Mouse (Mus musculus): ENCODE measurements around the gene Rnf5.

Rnf5 gene

DNA sequence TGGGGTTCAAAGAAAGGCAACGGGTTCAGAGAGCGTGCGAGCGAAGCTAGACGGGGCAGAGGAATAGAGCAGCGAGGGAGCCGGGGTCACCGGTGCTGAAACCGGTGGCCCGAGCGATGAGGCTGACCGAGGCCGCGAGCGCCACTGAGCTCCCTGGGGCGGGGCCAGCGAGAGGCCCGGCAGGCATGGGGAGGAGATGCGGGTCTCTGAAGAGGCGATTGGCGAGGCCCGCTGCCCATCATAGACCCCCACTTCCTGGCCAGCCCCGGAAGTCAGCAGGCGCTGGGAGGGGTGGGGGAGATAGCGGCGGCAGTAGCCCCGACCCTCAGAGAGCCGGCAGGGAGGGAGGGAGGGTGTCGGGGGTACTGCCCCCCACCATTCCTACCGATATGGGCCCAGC lies 2.1 kb upstream of the Rnf5 start:
- peak; percentile 94 for DNase-seq (ENCODE audit: low spot score)

DNA sequence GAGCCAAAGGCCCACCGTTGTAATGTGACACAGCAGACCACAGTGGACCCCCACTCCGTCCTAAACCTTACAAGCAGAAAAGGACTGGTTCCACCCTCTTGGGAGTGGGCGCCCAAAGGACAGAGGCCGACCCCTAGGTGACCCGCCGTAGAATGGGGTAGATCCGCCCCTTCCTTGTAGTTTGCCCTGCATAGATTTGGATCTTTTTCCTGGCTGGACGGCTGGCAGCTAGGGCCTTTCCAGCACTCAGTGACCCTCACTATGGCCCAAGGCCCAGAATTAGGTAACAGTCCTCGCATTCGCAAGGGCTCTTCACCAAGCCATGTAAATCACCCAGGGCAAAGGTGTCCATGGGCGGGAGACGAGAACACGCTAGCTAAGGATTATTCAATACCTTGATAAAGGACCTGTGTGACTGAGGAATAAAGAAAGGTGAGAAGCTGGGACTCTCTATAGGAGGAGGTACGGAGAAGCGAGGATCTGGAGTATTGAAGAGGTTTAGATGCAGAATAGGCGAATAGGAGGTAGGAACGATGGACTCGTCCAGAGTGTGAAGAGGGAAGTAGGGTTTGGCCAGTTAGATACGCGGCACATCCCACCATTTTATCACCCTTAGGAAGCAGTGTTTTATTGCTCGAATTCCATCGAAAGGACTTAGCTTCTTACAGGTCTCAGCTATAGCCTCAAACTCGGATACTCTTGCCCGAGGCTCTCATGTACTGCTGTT lies 1.2 kb upstream of the Rnf5 start:
- no peak for DNase-seq (ENCODE audit: low spot score)

DNA sequence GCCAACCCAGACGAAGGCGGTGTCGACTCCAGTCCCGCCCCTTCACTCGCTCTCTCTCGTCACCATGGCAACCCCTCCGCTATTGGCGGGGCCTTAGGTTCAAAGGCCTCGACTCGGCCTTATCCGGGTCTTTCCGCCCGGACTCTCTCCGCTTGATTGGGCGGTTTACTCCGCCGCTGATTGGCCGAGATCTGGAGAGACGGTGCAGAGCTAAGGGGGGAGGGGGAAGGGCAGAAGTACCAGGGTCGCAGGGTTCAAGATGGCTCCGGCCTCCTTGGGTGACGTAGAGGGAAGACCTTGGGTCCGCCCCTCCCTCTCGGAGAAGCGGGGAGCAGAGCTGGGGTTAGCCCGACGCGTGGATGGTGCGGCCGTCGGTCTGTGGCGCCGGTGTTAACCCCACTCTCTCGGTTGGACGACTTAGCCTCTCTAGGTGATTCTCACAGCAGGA lies 595 bp upstream of the Rnf5 start, which contains the start of gene Agpat1:
TSS of gene Agpat1 (plus strand) at position 202 of the 448 bp plus-strand sequence.
- peak; percentile 93 for DNase-seq (ENCODE audit: low spot score)

DNA sequence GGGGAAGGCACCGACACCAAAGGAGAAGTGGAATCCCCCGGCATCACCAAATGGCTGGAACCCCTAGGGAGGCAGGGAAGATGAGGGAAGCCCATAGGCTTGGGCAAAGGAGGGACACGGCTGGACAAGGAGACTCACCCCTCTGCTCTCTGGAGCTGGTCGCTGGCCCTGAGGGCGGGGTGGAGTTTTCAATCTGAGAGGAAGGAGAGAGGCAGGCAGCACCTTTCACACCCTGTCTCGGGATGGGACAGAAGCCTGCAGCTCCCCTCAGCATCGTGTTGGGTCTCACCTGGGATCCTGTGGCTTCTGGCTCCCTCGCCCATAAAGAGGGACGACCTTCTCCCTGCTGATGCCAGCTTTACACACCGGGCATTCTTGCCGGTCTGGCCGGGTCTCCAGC lies 1.7 kb downstream of the Rnf5 start:
- DNase-seq (ENCODE audit: low spot score): no peak

DNA sequence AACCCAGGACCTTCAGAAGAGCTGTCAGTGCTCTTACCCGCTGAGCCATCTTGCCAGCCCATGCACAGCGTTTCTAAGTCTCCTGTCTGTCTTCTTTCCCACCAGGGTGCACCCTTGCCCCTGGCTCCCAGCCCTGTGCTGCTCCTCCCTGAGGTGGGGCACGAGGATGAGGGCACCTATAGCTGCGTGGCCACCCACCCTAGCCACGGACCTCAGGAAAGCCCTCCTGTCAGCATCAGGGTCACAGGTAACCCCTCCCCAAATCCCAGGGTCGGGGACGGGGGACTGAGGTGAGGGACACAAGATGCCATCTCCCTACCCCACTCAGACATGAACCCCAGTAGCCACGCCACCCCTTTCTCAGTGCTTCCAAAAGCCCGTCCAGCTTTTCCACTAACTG lies 3.6 kb downstream of the Rnf5 start:
- no peak for DNase-seq (ENCODE audit: low spot score)

DNA sequence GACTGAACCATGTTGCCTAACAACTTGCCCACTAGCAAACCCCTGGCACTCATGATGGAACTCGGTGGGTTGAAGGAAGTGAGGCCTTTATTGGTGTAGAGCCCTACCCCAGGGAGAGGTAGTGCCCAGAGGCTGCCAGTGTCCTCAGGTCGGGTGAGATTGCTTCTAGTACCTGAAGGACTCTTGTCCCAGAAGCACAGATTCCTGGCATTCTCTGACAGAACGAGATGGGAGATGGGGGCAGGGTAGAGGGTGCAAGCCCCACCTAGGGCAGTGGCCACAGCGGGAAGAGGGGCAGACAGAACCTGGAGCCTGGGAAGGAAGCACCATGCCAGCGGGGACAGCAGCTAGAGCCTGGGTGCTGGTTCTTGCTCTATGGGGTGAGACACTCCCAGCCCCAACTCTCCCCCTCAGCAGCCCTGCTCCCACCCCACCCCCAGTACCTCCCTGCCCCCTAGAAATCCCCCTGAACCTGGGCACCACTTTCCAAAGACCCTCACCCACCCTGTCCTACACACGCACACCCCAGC lies 5.9 kb downstream of the Rnf5 start, which contains the start of gene Ager:
TSS of gene Ager (plus strand) at position 297 of the 530 bp plus-strand sequence.
- no peak for DNase-seq (ENCODE audit: low spot score)

DNA sequence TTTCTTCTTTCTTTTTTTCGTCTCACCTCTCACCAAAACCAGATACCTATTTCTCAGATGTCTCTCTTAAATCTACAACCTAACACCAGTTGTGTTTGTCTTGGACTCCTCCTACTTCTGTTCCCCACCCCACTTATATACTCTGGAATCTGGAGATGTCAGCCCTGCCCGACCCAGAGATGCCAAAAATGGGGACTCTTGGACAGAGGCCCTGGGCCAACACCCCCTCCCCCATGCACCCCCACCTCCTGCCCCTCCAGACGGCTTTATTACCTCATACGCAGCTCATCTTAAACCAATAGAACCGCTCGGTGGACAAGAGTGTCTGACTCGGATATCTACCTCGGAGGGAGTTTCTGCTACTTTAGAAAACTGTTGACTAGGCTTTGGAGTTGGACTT lies 7.4 kb downstream of the Rnf5 start:
- no peak for DNase-seq (ENCODE audit: low spot score)

DNA sequence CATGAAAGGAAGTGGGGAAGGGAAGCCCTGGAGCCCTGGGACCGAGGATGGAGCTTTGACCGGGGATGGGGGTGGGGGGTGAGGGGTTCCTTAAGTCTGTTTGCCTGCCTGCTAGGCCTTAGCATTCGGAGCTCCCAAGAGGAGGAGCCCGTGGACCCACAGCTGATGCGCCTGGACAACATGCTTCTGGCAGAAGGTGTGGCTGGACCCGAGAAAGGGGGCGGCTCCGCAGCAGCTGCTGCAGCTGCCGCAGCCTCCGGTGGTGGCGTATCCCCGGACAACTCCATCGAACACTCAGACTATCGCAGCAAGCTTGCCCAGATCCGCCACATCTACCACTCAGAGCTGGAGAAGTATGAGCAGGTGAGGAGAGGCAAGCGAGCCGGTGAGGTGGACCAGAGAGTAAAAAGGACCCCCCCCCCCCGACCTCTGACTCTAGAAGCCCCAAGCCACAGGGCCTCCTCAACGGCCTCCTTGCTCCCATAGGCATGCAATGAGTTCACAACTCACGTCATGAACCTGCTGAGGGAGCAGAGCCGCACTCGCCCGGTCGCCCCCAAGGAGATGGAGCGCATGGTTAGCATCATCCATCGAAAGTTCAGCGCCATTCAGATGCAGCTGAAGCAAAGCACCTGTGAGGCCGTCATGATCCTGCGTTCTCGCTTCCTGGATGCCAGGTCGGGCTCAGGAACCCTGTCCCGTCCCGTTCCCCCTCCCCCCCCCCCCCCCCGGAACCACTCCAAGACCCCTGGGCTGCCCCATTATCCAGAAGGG lies 9.6 kb downstream of the Rnf5 start:
- no peak for DNase-seq (ENCODE audit: low spot score)

DNA sequence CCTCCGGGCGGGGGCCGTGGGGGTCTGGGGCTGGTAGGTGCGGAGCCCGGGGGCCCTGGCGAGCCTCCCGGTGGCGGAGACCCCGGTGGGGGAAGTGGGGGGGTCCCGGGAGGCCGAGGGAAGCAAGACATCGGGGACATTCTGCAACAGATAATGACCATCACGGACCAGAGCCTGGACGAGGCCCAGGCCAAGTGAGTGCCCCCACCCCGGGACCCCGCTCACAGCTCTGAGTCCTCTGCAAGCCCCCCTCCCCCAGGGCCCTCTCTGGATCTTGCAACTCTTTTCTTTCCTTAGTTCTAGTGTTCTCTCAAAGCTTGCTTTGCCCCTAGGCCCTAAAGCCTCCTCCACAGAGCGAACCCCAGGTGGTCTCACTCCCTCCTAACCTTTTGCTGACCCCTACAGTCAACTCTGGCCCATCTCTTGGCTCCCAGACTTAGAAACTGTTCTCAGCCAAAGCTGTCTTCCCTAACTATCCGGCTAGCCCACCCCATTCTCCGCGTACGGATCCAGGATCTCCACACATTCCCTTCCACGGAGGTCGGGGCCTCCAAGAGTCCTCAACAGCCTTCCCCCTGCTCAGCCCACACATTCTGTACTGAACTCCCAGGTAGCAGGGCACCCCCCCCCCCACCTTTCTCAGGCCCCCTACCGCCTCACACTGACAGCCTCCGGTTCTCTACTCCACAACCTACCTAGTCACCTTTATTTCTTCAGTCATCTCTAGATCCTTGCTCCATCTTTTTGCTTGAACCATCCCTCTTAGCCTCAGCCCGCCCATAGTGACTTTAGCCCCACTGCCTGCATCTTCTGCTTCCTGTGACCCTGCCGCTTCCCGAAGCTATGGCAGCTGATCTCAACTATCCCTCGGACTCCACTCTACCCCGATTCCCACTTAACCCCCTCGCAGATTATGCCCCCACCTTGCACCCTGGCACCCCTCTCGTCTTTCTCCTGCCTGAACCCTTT lies 10.6 kb downstream of the Rnf5 start:
- no peak for DNase-seq (ENCODE audit: low spot score)

DNA sequence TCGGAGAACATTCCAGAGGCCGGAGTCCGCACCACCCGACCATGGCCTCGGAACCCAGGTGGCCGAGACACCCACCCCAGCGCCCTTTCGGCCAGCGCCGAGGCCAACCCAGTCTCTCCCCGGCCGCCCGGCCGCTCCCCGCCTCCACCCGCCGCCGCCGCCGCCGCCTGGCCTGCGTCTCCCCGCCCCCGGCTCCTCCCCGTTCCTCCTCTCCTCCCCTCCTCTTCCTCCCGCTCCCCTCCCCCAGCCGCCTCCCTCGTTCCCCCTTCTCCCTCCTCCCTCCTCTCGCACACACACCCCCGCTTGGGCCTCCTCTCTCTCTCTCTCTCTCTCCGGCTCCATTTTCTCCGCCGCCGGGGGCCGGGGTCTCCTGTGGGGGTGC lies 11.5 kb downstream of the Rnf5 start:
- DNase-seq (ENCODE audit: low spot score): no peak

DNA sequence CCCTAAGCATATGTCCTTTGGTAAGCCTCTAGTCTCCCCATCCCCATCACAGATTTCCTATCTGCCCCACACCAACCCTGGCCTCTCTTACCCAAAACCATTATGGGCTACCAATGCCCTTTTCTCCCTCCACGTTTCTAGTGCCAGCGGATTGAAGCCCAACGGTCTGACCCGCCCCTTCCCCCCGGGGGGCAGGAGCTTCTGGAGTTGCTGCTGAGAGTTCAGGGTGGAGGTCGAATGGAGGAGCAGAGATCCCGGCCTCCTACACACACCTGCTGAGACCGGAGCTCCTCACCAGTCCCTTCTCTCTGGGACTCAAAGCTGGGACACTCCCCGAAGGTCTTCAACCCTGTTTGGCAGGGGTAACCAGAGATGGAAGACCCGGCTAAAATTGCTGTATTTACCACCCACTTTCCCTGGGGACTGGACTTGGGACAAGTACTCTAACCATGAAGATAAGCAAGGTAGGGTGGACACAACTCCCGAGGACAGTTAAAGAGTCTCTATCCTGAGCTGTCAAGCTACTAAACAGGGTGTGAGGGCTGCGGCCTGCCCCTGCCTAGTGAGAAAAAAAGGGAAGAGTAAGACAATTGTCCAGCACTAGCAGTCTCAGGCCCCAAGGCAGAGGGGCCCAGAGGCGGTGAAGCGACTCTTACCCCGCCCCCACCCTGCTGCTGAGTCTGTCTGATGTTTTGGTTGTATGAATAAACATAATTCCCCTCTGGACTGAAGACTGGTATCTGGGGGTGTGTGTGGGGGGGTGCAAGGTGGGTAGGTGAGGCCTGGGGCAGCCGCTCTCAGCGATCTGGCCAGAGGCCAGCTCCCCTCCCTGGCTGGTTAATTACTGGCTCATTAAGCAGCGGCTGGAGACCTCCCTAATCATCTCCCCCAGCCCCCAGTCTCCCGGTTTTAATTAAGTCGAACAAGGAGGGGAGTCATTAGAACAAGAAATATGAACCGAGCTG lies 12.2 kb downstream of the Rnf5 start, which contains the start of gene Pbx2:
TSS of gene Pbx2 (plus strand) at position 238 of the 965 bp plus-strand sequence.
- DNase-seq (ENCODE audit: low spot score): no peak

DNA sequence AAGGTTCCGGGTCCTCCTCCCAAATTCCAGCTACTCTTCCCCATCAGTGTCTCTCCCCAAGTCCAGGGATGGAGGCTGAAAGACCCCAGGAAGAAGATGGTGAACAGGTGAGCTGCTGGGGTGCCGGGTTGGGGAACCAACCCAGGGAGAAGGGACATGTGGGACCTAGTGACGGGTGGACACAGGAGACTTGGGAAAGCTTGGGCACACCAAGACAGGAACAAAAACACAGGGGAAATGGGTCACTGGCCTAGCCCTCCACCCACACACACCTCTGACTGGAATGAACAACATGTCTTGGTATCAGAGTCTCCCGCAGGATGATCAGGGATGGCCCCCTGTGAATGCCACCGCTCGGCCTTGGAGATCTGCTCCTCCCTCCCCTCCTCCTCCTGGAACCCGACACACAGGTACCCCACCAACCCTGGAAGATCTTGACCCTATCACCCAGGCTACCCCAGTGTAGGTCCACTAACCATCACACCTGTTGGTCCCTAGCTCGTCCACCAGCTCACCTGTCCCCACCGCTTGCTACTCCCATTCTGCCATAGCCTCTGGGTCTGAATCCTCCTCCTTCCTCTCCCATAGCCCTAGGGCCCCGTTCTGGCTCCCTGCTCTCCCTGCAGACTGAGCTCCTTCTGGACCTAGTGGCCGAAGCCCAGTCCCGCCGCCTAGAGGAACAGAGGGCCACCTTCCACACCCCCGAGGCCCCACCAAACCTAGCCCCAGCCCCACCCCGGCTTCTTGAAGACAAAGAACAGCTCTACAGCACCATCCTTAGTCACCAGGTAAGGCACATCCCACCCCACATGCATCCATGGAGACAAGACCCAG lies 13.1 kb downstream of the Rnf5 start:
- no peak for DNase-seq (ENCODE audit: low spot score)

DNA sequence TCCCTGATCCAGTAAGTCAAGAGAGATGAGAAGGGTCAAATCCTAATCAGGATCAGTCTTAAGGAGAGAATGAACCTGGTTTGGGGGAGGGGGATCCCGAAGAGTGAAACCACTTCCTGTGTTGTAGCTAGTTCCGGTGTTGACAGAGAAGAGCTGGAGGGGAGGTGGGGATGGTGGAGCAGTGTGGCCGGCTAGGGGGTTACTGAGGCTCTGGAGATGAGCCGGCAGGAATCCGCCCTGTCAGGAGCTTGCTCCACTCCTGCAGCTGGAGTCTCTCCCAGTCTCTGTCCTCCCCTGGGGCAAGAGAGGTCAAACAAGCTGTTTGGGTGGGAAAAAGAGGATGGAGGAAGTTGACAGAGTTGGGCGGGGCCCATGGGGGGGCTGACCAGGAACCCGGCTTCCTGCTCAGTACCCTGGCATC lies 13.8 kb downstream of the Rnf5 start, which contains the start of gene Gpsm3:
TSS of gene Gpsm3 (plus strand) at position 126 of the 421 bp plus-strand sequence.
- no peak for DNase-seq (ENCODE audit: low spot score)

DNA sequence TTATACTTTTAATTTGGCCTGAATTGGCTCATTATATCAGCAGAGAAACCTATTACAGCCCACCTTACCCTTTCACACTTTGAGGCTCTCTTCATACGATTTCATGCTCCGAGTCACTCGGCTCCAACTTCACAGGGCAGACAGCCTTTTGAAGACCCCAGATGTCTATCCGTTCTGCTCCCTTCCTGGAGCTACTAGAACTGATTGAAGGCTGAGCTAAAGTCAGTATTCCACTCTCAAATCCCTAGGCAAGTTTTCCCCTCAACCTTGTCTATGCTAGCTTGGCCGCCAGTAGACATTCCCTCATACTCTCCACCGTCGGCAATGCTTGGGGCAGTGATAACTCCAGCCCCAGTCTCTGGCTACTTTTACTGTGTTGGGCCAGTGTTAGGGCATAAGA lies 14.3 kb downstream of the Rnf5 start:
- no peak for DNase-seq (ENCODE audit: low spot score)

DNA sequence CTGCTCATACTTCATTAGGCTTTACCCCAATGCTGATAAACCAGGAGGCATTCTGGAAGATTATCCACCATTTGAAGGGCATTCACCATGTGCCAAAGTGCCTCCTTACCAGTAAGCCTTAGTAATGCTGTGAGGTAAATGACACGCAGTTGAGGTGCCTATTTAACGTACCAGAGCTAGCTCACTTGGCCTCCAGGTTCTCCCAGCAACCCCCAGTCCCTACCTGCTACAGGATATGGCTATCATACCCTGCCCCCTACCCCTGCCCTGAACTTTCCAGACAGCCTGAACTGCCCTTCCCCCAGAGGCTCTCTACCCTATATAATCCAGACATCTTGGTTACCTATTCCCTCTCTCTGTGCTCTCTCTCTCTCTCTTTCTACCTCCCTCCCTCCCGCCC lies 14.7 kb downstream of the Rnf5 start:
- no peak for DNase-seq (ENCODE audit: low spot score)

DNA sequence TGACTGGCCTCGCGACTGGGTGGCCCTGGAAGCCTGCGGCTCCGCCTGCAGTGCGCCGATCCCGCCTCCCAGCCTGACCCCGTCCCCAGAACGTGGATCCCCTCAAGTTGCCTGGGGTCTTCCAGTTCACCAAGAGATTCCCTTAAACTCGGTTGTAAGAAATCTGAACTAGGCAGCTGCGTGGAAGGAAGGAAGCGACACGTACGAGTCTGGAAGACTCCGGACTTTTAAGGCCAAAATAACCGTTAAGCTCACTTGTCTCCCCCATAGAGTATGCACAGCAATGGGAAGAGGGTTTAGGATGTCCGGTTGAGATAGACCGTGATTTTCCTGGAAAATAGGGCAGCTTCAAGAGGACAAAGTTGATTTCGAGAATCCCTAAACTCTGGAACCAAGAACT lies 15.7 kb downstream of the Rnf5 start:
- no peak for DNase-seq (ENCODE audit: low spot score)

DNA sequence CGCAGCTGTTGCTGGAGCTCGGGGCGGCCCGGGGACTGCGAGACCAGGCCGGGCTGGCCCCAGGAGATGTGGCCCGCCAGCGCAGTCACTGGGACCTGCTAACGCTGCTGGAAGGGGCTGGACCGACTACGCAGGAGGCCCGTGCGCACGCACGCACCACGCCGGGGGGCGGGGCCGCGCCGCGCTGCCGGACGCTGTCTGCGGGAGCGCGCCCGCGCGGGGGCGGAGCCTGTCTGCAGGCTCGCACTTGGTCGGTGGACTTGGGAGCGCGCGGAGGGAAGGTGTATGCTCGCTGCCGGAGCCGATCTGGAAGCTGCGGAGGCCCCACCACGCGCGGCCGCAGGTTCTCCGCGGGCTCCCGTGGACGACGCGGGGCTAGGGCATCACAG lies 16.1 kb downstream of the Rnf5 start:
- DNase-seq (ENCODE audit: low spot score): peak; percentile 90

DNA sequence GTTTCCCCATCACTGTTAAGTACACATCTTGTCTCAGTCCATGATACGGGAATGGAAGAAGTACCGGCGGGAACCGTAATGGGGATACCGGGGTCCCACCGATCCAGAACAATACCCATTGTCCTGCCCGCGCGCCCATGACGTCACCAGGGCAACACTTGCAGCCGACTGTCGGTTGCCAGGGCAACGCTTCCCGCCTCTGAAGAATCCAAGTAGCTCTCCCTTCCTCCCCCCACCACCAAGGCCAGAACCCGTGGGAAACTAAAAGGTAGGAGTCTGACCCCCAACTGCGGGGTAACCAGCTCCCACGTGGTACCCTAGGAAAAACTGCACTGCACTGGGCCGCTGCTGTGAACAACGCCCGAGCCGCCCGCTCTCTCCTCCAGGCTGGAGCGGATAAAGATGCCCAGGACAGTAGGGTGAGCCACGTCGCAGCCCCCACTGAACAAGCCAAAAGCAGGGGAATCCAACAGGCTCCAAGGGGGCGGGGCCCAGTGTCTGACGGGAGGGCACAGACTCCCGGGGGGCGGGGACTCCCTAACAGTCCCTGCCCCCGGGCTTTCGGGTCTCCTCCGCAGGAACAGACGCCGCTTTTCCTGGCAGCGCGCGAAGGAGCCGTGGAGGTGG lies 16.6 kb downstream of the Rnf5 start:
- no peak for DNase-seq (ENCODE audit: low spot score)
